Mouse (Mus musculus) cerebellum, adult 2 months (tissue): ENCODE measurements around the gene Pax2. TPM values are rescaled to one million over a fixed set of nuclear protein-coding genes. Genes with fewer than 3 reads are reported as not detected.

ENCODE experiments used
- DNase-seq, 2 experiments: peaks; one replicate each; pipeline ENCODE4 v3.0.0; 2021
- H3K27ac ChIP-seq: fragments of 200-500 bp; 2 replicates; pipeline ENCODE4 v1.5.1; 2012; ENCODE audit warnings: low read length, control low read depth, inconsistent platforms; ENCODE audit not compliant: insufficient read depth
- H3K27me3 ChIP-seq: fragments of 200-500 bp; 2 replicates; pipeline ENCODE4 v1.6.1; 2012; ENCODE audit warnings: inconsistent platforms, mild to moderate bottlenecking, low read length, moderate library complexity; ENCODE audit not compliant: control insufficient read depth, insufficient read depth
- H3K4me1 ChIP-seq: fragments of 200-500 bp; 2 replicates; pipeline ENCODE4 v1.6.1; 2011; ENCODE audit warnings: low read length; ENCODE audit not compliant: control insufficient read depth, insufficient read depth
- H3K4me3 ChIP-seq: fragments of 200-500 bp; replicated peaks from 2 replicates; pipeline ENCODE3; 2011; ENCODE audit warnings: mild to moderate bottlenecking, low read depth, low read length, control low read depth; ENCODE audit not compliant: insufficient read depth
- CTCF ChIP-seq: fragments of 200-500 bp; IDR thresholded peaks from 2 replicates; pipeline ENCODE4 v1.5.1; 2011; ENCODE audit warnings: low read depth, mild to moderate bottlenecking, control low read depth, low read length, moderate library complexity, borderline replicate concordance; ENCODE audit not compliant: insufficient read depth
- POLR2A ChIP-seq: fragments of 200-500 bp; IDR thresholded peaks from 2 replicates; pipeline ENCODE4 v1.6.1; 2011; ENCODE audit warnings: low read length, control low read depth, borderline replicate concordance; ENCODE audit not compliant: insufficient read depth
- WGBS: fragments of 180-500 bp; shearing (Covaris S2); methylation state at CpG from one replicate; pipeline ENCODE4 v1.1.7; 2018; 5-methylcytosine and 5-hydroxymethylcytosine counted together
- polyA plus RNA-seq: library from polyadenylated mRNA; depleted of rRNA; stranded (reverse); fragments of >200 nt; gene quantifications from 2 replicates; pipeline ENCODE4 v1.2.3, GENCODE M21; 2012

Pax2 gene
- polyA plus RNA-seq, 1 experiment = 8.4 TPM

DNA sequence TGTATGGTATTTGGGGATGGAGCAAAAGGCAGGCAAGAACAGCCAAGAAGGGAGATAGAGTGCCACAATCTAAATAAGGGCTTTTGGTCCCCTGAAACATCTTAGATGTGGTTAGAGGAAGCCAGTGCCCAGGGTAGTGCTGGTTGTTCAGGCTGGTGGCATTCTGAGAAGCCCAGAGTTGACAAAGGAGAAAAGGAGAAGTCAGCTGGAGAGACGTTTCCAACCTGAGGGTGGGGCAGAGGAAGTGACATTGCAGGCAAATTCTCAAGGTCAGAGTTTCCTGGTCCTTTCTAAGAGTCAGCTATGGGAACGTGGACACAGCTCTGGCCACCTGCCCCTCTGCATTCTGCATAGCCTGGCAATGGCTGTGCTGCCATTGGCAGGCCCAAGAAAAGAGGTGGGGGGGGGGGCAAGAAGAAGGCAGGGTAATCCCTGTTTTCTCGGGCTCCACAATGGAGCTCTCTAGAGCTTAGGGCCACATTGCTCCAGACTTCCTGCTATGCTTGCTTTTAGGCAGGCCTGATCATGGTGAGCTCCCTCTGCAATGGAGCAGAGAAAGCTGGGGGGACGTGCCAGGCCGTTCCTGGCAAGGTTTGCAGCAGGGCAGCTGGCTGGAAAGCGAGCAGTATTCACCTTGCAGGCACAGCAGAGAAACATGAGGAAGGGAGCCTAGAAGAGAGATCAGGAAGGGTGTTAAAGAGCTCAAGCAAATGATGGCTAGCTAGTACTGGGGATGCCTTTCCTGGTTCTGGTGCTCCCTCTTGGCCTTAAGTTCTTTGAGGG lies 14.6 kb downstream of the Pax2 start:
- H3K27ac ChIP-seq = no peak overlapping the region
- TF ChIP-seq CTCF (no peak), POLR2A (no peak)
- 16% methylated on average over 6 of the region's 6 CpGs for WGBS
- no peaks in the 10 kb centered on the region; the same call in 1 of the 2 replicates for H3K27me3 ChIP-seq
- H3K4me1 ChIP-seq = no peaks in the 10 kb centered on the region
- DNase-seq = no peak
- H3K4me3 ChIP-seq = no peak overlapping the region

DNA sequence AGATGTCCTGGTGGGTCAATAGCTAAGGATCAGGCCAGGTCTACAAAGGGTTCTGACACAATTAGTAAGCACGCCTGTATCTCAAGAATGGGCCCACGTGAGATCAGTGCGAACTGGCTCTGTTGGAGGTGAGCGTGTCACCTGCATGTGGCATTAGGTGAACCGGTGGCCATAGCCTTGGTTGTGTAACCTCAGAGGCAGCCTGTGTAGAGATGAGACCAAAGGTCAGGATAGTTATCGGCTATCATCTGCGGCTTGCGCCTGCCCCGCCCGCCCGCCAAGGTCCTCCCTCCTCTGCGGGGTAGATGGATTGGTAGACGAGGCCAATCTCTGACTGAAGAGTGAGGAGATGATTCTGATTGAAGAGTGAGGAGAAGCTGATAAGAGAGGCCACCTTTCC lies 15.7 kb downstream of the Pax2 start:
- TF ChIP-seq CTCF (no peak), POLR2A (no peak)
- WGBS = 92% methylated on average over 13 of the region's 13 CpGs

DNA sequence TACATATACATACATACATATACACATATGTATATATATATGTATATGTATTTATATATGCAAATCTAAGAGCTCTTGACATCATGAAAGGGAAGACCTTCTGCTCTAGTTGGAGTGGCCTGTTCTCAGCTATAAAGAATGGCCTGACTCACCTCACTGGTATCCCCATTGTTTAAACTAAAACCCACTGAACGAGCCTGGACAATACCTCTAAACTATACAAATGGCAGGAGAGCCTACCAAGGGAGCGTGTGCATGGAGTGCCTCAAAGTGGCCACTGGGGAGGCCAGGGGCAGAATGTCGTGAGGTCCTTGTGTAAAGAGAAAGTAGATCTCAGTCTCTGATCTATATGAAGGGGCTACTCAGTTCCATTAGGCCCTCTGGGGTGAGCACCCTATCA lies 26.1 kb downstream of the Pax2 start:
- no peaks in the 10 kb centered on the region for H3K27me3 ChIP-seq
- 59% methylated on average over 3 of the region's 3 CpGs for WGBS
- H3K27ac ChIP-seq = no peak overlapping the region
- no peak overlapping the region for H3K4me3 ChIP-seq
- TF ChIP-seq CTCF = no peak
- TF ChIP-seq POLR2A = no peak
- no peak for DNase-seq
- no peaks in the 10 kb centered on the region for H3K4me1 ChIP-seq

More for the DNA sequence above, 15.7 kb downstream of the Pax2 start:
- H3K27me3 ChIP-seq = no peaks in the 10 kb centered on the region; the same call in 1 of the 2 replicates
- H3K4me3 ChIP-seq = no peak overlapping the region
- H3K4me1 ChIP-seq = no peaks in the 10 kb centered on the region
- no peak overlapping the region for H3K27ac ChIP-seq
- no peak for DNase-seq

- TF ChIP-seq POLR2A (no peak), CTCF (no peak)
- Histone ChIP-seq H3K4me1 (no peaks in the 10 kb centered on the region), H3K27me3 (no peaks in the 10 kb centered on the region; the same call in 1 of the 2 replicates), H3K4me3 (no peak overlapping the region), H3K27ac (no peak overlapping the region)
- DNase-seq = no peak
- WGBS = 64% methylated on average over 4 of the region's 4 CpGs
Observed at GRCm38 (mm10) chr19:44784391-44784790, 28.5 kb downstream of the Pax2 start.

GRCm38 (mm10) chr19:44788488-44788887 lies 32.6 kb downstream of the Pax2 start:
- WGBS = 81% methylated on average over 8 of the region's 8 CpGs
- H3K27ac ChIP-seq = no peak overlapping the region
- no peak overlapping the region for H3K4me3 ChIP-seq
- H3K27me3 ChIP-seq = no peaks in the 10 kb centered on the region; the same call in 1 of the 2 replicates
- DNase-seq = no peak
- no peaks in the 10 kb centered on the region for H3K4me1 ChIP-seq
- TF ChIP-seq POLR2A (no peak), CTCF (no peak)

DNA sequence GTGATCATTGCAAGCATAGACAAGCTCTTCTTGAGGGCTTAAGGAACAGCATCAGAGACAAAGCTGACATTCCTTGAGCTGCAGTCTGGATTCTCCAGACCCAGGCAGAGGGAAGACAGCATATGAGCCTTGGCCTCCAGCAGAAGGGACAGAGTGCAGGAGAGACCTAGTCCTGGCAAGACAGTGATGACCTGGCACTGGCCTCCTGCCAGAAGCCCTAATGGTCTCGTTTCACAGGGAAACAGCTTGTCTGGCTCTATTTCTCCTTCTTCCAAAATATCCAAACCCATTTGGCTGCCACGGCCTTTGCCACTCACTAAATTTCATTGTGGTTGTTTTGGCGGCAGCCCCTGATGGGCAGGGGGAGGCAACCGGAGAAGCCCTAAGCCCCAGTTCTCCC lies 36.1 kb downstream of the Pax2 start:
- no peak for TF ChIP-seq CTCF
- TF ChIP-seq POLR2A = no peak
- Histone ChIP-seq H3K4me1 (no peaks in the 10 kb centered on the region), H3K4me3 (no peak overlapping the region), H3K27ac (no peak overlapping the region), H3K27me3 (no peaks in the 10 kb centered on the region; the same call in 1 of the 2 replicates)
- peak; percentile 14 to 45 for DNase-seq
- WGBS = 13% methylated on average over 4 of the region's 4 CpGs

DNA sequence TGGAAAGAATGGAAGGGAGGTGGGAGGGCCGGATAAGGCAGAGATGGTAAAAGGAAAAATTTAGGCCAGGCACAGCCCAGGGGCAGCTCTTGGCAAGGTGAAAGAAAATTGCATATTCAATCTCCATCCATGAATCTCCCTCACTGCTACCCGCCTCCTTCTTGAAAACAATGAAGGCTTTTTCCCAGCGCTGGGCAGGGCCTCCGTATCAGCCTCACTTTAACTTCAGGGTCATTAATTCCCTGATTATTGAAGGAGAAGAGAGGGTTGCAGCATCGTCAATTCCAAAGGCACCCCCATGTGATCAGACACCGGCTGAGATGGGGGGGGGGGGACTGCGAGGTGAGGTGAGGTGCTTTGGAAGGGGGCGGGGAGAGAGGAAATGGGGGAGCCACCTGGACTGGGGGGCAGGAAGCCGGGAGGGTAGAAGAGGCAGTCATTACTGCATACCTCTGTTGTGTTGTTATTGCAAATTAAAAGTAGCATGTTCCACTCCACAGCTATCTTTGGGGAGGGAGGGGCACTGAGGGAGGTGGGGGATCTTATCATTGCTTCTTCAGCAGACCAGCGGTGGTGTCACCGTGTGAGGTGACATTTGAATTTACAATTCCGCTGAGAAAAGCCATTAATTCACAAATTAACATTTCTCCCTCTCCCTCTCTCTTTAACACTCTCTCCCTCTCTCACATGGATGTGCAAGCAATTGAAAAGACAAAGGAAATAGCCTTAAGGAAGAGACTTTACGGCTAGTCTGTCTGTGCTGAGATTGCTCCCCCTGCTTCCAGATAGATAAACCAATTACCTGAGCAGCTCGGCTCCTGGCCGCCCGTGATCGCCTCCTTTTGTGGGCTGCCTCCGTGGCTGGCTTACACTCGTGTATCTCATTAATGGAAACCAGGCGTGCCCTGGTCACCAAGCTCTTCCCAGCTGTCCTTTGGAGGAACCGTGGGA lies 41.5 kb downstream of the Pax2 start:
- DNase-seq = no peak
- H3K4me1 ChIP-seq = no peaks in the 10 kb centered on the region
- H3K4me3 ChIP-seq = no peak overlapping the region
- TF ChIP-seq POLR2A = no peak
- no peak for TF ChIP-seq CTCF
- WGBS = 58% methylated on average over 21 of the region's 21 CpGs
- no peaks in the 10 kb centered on the region; the same call in 1 of the 2 replicates for H3K27me3 ChIP-seq
- no peak overlapping the region for H3K27ac ChIP-seq

DNA sequence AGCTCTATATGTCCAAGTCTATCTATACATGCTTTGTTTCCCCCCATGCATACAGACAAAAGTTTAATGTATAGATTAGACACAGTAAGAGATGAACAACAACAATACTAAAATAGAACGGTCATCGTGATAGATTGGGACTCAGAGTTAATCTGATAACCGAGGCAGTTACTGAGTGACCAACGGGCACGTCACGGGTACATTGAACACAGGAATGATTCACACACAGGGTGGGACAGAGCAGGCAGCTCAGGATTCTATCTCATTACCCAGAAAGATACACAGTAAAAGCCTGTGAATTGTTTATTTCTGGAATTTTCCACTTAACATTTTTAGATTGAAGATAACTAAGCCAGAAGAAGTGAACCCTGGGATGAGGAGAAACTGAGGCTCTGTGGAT lies 42.9 kb downstream of the Pax2 start:
- Histone ChIP-seq H3K27ac (no peak overlapping the region), H3K4me1 (no peaks in the 10 kb centered on the region), H3K27me3 (no peaks in the 10 kb centered on the region; the same call in 1 of the 2 replicates), H3K4me3 (no peak overlapping the region)
- TF ChIP-seq CTCF (no peak), POLR2A (no peak)
- DNase-seq = no peak
- 80% methylated on average over 6 of the region's 6 CpGs for WGBS
